Mouse (Mus musculus) retina, postnatal 7 days (tissue): ENCODE measurements at regions not wholly inside any gene's neighbourhood (a gene's known extent, or its start where the extent isn't known, plus 50 kb on each side); places are given as distances from the start of the nearest gene placed in this dataset.

ENCODE experiments used
- DNase-seq: peaks from one replicate; pipeline ENCODE4 v3.0.0-alpha.2; 2012; ENCODE audit warnings: low read depth, low spot score

DNA sequence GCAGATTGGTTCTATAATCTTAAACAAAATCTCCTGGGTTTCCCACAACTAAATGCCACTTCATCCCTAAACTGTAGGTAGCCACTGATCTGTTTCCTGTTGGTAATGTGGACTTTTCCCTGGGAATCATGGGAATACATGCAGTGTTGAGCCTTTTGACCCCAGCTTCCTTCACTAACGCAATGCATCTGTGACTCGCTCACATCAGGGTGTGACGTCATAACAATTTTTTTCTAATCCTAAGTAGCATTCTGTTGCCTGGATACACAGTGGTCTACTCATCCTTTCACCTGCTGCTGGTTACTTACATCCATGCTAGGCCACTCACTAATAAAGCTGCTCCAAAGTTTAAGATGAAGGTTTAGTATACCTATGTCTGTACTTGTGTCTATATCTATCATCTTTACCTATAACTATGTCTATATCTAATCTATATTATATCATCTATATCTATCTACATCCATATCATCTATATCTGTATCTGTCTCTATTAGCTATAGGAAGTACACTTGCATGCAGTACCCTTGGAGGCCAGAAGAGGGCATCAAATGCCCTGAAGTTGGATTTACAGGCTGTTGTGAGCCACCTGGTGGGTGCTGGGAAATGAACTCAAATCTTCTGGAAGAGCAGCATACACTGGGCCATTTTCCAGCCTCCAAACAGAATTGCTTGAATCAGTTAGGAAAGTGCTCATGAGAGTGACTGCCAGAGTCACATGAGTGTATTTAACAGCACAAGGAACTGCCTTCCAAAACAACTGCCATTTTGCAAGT lies 157.5 kb upstream of the Rpl34 start:
- DNase-seq = no peak

DNA sequence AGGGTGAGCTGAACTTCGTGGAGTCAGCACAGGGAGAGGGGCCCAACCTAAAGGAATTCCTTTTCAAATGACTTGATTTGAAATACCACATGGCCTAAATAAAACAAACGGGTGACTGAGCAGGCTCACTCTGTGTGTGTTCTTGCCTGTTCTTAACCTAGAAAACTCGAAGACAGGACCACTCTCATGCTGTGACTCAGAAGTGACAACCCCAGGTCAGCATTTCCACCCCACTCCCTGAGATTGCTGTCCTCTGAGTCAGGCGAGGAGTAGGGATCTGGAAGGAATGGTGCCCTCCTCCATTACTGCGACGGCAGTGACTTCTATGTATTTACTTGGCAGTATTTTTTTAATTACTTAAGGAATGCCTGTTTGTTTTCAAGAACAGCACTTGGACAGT lies 155.8 kb upstream of the Rpl34 start:
- DNase-seq = no peak

DNA sequence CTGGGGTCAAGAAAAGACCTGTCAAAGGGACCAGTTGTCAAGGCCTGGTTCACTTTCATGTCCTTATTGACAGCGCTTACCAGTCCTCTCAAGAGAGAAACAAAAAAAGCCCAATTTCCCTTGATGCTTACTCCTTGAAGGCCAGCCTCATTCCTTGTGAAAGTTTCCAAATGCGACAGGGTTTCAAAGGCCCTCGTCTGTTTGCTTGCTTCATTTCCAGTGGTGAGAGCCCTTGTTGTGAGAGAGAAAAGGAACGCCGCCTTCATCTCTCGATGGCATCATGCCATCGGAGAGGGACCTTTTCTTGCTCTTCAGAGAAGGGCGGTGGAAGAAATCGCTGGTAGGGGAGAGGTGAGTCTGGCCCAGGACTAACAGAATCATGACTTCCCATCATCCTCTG lies 154.2 kb upstream of the Rpl34 start:
- no peak for DNase-seq

DNA sequence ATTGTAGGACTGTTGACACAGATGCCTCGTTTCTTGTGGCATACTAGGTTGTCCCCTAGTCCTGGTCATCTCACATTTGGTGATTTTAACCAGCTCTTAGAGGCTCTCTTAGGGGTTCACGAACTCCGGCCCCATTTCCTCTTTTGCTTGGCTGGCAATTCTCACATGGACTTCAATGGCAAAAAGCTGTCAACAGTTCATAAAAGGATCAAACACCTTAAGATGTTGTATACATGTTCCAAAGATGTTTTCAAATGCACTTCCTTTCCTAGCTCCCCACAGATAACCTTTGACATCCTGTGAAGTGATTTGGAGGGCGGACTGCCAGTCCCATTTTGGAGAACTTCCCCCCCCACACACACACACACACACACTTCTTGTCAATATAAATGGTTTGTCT lies 153.7 kb upstream of the Rpl34 start:
- no peak for DNase-seq

DNA sequence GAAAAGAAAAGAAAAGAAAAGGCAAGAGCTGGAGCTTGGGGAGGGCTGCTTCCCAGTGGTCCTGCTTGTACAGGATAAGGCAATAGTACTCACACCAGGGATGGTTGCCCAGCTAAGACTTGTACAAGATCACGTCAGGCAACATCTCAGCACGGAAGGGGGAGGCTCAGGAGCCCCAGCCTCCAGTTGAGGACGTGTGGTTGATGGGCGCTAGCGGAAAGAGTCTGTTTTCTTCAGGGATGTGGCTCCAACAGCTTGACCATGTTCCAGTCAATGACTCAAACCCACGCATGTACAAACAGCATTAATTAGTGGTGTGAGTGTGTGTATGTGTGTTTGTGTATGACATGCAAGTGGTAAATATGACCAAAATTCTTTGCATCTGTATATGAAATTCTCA lies 153.1 kb upstream of the Rpl34 start:
- DNase-seq = no peak

DNA sequence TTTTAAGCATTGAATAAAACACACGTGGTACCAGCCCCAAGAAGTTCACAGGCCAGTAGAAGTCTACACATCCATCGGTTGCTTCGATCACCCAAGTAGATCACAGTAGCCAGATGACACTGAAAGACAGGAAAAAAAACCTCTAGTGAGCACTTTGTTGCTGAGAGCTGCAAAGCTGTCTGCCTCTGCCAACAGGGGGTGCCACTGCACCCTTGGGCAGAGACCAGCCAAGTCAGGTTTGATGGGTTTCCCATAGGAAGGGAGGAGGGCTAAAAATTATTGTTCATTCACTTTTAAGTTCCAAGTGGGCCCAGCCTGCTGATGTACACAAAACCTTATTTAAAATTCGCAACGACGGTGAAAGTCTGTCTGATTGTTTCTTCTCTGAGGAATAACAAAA lies 150.3 kb upstream of the Rpl34 start:
- no peak for DNase-seq

DNA sequence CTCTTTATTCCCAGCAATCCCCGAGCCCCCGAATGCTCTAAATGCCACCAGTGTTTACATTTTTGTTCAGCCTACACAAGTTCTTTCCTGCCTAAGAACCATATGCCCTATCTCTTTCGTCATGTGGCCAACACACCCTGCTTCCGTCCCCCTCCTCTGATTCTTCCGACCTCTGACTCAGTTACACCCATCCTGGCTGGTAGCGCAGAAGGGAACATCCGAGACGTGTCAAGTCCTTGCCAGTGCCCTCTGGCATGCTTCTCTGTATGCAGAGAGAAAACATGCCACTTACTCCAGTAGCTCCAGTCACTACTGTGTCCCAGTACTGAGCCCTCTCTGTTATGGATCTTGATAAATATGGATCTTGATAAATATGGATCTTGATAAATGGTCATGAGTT lies 149.3 kb upstream of the Rpl34 start:
- no peak for DNase-seq

DNA sequence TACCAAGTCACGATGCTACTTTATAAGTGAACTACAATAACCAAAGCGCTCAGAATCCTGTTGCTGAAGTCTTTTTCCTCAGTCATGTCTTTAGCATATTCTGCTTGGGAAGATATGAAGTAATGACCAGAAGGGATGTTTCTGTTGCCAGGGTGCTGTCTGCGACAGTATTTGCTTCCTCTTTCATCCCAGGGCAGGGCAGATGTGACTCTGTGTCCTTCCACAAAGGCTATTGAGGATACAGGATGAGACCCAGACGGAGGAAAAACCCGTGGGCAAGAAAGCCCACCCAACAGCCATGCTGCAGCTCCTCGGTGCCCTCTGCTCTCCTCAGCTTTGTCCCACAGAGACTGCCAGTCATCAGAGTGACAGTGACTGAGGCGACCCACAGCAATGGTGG lies 148.6 kb upstream of the Rpl34 start:
- no peak for DNase-seq

DNA sequence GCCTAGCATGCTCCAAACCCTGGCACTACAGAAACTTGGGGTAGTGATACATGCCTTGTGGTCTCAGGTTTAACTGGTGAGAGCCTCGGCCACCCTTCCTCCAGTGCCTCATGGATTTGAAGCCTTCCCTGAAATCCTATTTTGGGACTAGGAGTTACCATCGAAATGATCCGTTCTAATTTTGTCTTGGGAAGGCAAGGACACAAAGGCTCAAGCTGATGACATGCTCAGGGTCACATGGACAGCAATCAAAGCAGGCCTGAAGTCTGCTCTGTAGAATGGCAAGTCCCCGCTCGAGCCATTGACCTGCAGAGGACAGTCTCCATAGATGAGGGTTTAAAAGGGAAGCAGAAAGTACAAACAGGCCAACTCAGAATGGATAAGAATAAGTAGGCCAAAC lies 147.8 kb upstream of the Rpl34 start:
- DNase-seq = no peak

DNA sequence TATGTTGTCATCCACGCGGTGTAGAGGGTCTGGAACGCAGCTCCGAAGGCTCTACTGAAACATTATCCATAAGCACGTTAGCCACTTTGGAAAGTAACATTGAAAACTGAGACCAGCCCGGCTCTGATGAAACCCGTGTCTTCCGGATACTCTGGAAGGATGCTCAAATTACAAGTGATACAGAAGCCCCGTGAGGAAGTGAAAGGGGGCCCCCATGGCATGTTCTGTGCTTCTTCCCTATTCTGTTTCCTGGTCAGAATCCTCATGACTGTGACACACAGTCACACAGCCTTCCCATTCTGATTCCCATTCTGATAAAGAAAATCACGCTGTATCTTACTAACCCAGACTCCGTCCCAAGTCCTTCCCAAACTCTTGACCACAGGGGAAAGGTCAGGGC lies 143.5 kb upstream of the Rpl34 start:
- no peak for DNase-seq

DNA sequence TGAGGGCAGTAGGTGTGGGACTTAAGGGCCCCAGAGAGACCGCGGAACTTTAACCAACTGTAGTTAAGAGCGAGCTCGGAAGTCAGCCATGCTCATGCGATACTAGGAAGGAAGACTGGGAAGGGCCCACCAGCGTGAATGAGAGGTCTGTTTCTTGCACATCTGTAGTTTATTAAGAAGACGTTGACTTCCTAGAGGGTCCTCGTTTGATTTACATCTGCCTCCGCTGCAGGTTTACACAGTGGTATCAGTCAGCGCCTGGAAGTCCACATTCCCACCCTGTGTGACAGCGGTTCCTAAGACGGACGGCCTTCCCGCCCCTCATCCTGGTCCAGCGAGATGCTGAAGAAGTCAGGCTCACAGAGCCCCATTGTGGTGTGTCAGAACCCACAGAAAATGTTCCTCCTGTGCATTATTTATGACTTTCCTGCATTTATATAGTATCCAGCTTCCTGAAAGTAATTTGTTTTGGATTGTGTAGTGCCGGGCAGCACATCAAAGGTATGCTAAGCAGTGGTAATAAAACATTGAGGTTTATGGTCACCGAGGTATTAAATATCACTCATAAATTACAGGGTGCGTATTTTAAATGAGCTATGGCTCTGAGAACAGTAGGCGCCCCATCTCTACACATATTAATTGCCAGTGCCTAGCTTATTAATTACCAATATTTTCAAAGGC lies 136.9 kb upstream of the Rpl34 start:
- DNase-seq = no peak

DNA sequence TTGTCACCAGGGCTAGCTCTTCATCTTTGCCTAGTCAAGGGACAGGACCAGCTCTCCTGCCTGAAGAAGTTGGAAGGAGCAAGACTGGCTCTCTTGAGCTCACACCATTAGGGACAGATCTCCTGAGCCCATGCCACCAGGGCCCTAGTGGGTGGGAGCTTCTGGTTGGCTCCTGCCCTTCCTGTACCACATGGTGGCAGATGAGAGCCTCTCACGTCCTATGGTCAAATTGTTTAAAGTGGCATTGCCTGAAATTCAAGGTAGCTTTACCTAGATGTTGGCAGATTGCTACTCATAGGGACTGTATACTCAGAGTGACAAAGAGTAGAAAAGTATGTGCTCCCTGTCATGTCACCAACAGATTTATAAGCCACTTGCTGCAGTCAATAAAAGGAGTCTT lies 134.6 kb upstream of the Rpl34 start:
- DNase-seq = no peak

DNA sequence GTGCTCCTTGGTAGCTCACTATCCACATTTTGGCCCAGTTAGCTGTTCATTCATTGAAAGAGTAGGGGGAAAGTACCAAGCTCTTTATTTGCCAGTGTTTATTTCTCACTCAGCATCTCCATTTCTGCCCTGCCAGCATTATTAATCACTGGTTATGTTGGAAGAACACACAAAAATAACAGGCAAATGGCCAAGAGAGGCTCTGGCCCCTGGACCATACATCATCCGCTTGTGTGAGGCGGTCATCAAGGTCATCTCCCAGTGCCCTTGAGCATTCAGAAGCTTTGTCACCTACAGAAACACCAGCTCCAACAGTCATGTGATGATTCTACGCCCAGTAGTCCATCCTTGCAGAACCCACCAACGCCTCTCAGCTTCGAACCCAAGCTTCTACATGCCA lies 133.2 kb upstream of the Rpl34 start:
- no peak for DNase-seq

DNA sequence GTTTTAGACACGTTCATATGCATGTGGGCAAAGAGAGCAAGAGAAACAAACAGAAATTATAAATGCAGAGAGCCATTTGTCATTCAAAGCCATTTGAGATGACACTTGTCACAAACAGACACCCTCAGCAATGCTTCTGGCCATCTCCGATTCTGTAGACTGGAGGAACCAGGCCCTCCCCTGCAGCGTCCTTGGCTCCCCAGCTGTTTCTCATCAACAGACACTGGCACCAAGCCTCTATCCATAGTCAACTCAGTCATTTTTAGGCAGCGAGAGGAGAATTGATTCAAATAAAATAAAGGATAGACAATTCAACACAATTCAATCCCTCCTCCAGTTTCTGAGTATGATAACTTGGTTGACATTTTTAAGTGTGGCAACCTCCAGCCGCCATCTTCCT lies 130.1 kb upstream of the Rpl34 start:
- no peak for DNase-seq

DNA sequence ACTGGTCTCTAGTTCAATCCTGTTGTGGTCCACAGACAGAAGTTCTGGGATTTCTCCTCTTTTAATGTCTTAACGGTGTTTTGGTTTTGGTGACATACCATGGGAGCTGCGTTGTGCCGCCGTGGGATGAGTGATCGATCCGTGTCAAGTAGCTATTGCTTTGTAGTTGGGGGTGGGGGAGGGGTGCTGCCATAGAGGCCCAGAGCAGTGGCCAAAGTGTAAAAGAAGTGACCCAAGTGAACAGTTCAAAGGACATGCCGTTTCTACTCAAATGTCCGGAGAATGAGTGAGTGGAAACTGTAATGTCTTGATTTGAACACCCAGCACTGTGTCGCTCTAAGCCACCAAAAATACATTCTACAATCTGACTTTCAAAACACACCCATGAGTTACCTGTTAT lies 123.7 kb upstream of the Rpl34 start:
- no peak for DNase-seq

DNA sequence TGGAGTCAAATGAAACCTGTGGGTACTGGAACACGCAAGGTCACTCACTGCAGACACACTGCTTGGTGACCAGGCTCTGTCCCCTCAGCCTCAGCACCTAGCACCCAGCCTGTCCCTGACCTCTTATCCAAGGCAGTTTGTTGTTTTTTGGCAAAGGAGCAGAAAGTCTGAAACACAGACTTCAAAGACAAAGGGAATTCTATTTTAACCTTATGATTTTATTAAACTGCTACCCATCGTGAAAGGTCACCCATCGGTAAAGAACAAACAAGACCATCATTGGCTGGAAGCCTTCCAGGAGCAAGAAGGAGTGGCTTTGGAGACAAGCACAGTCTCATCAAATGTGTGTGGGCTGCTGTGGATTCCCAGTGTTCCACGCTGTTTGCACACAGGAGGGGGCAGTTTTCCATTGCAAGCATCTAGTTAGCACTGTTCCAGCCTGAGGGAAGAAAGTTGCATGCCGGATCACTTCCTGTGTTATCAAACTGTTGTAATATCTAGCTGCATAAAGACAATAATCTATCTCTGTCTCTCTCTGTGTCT lies 120.6 kb upstream of the Rpl34 start:
- DNase-seq = no peak

DNA sequence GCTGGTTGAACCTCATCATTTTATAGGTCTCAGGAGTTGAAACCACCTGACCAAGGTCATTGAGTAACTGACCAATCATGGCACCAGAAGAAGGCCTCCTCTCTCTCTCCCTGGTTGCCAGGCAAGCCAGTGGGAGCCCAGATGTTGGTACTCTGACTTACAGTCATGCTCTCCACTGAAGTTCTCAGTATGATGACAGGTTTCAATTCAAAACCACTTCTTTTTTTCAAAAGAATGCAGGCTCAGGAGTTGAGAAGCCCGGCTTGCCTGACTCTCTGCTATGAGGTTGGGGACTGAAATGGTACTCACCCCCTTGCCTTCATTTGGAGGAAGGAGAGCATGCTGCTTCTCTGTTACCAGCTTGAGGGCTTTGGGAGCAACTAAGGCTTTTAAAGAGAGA lies 111.6 kb upstream of the Rpl34 start:
- no peak for DNase-seq

DNA sequence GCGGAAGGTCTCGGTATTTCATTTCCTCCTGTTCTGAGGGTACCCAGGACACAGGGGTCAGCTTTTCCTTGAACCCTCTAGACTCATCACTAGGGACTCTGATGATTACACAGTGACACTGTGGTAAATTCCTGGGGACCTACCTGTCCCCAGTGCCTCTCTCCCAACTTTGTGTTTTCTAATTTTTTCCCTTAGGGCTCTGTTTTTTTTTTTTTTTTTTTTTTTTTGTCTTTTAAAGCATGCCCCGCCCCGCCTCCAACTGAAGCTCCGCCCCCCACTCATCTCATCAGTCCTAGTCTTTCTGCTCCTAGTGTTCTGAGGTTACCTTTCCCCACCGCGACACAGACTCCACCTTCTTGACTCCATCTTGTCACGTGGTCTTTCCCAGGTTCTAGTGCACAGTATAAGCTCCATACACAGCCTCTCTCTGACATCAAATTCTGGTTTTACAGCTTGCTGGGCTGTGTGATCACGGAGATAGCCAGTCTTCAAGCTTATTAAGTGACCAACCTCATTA lies 109.8 kb upstream of the Rpl34 start:
- DNase-seq = no peak

DNA sequence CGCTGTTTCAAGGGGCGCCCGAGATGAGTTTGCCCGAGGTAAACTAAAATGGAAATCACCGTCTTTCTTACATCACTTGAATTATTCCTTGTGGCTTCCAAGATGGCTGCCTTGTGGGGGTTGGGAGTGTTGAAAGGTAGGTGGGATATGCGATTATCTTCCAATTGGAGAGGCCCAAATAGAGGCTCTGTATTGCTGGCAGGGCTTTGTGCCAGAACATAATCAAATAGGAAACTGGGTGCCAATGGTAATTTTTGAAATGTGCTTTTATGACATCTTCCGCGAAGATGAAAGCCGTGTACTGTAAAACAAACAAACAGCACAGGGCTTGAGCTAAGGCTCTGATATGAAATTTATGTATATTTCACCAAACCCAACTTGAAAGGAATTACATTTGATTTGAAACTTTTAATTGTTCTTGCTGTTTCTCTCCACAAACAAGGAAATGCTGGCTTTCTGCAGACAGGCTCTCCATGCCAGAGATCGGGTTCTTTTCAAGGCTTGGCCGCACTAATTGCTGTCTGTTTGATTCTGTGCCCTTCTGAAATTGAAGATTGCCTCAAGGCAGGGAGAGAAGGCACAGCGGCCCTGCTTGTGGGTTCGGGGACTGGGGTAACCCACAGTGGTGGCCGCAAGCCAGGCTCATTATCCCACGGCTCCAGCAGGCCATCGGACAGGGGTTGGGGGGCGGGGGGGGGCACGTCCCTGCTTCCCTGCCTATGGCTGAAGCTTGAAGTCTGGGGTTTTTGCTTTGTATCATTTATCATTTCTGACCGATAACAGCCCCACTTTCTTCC lies 108.6 kb upstream of the Rpl34 start:
- DNase-seq = no peak

DNA sequence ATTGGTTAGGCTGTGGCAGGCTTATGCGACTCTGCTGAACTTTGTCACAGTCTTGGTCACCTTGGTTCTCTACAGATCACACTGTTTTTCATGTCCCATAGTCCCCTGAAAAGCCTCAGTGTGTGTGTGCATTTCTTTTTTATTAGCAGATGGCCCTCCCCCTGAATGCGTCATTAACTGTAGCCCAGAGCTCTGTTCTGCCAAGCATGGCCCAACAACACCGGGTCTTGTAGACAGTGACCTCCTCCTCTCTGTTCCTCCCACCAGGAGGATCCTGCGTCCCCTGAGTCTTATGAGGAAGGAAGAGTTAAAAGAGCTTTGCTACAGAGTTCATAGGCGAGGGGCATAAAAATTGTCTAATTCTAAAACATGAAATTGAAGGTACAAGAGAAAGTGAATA lies 103.5 kb upstream of the Rpl34 start:
- no peak for DNase-seq

DNA sequence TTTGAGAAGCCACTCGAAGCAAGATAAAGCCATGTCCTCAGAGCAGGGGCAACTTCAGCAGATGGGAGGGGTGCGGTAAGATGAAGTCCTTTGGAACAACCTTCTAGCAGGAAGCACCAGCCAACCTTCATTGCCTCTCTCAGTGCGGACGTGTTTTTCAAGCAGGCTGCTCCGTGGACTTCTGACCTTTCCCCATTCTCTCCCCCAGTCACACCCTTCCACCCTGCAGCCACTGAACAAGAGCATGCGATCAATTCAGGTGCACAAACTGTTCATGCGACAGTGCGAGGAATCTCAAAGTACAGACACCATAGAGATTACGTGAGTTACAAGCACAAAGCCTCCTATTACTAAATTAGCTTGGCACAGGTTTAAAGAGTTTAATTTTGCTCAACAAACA lies 102.9 kb upstream of the Rpl34 start:
- no peak for DNase-seq

DNA sequence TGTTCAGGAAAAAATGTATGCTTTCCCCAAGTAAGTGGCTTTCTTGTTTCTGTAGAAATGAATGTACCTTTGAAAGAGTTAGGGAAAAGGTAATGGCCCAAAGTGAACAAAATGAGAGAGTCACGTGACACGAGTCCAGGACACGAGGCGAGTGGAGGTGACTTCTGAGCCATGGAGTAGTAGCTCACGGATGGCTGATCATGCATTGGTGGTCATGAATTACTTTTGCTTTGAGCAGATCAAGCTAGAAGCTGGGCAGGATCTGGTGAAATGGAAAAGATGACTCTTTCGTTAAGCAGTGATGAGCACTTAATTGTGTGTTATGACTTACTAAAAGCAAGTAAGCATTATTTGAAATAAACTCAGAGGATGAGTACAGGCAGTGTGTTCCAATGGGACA lies 101.6 kb upstream of the Rpl34 start:
- DNase-seq = no peak
